Mouse (Mus musculus): ENCODE results near the gene Tle6. TPM values are rescaled to one million over a fixed set of nuclear protein-coding genes. Genes with fewer than 3 reads are reported as not detected.
"Not testable (repeated sequence)": the region's sequence is repeated elsewhere in the genome, so short reads cannot be mapped to it uniquely, and the experiment has no call there.

Tle6 gene
- polyA plus RNA-seq, 1 experiment from 2014 or later = 3.5 TPM

DNA sequence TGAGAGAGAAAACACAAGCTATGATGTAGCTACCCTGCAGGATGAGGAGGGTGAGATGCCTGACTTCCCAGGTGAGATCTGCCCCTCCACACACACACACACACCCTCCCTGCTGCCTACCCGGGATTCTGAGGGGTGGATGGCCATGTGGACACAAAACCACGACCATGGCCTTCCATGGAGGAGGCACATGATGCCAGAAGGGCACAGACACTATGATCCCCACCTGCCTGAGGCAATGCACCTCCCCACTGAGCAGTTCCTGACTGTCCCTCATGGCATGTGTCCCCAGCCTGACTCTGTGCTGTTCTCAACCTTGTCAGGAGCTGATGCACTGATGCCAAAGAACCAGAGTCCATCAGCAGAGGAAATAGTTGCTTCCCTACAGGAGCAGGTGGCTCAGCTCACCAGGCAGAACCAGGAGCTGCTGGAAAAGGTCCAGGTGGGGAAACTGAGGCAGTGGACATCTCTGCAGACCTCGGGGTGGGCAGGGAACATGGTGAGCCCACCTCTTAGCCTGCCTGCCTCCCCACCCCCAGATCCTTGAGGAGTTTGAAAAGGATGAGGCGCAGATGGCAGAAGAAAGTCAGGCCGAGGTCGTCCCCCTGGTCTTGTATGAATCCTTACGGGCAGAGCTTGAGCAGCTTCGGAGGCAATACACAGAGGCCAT, 41.2 kb upstream of the Tle6 start:
- Histone ChIP-seq H3K27me3 (replicated peaks; ENCODE audit: control insufficient read depth, insufficient read depth, low read length) (no peaks in the 10 kb centered on the region), H3K9me3 (ENCODE audit: control insufficient read depth, low read length) (no peaks in the 10 kb centered on the region), H3K36me3 (ENCODE audit: control insufficient read depth, insufficient read depth) (no peaks in the 10 kb centered on the region), H3K4me3 (replicated peaks; ENCODE audit: low read length) (no peak overlapping the region; the same call in 1 of the 2 replicates), H3K9ac (replicated peaks; ENCODE audit: low read depth, low read length) (peak overlapping the region; percentile 6; the same call in 1 of the 2 replicates), H3K4me1 (replicated peaks; ENCODE audit: control insufficient read depth, insufficient read depth, low read length) (peaks cover 25% of the 10 kb centered on the region), H3K27ac (ENCODE audit: low read length) (no peak overlapping the region), H3K4me2 (ENCODE audit: low read length) (peak overlapping the region; percentile 98; the same call in 1 of the 2 replicates)
- ATAC-seq = no peak
- WGBS = 83% methylated on average over 8 of the region's 8 CpGs

DNA sequence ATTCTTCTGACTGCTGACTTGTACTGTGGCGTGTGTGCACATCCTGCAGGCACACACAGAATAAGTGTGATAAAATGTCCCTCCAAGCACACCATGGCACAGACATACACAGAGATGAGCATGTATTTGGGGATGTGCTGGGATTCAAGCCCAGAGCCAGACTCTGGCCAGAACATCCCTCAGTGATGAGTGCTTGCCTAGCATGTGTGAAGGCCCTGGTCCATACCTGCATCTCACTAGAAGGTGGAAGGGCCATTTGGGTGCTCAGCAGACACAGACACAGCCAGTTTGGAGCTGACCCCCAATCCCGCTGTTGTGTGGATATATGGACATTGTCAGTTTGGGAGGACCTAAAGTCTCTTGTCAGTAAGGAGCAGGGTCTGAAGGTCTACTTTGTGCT, 40.7 kb upstream of the Tle6 start:
- 93% methylated on average over 2 of the region's 2 CpGs for WGBS
- Histone ChIP-seq H3K27ac (ENCODE audit: low read length) (no peak overlapping the region), H3K4me3 (replicated peaks; ENCODE audit: low read length) (no peak overlapping the region), H3K27me3 (replicated peaks; ENCODE audit: control insufficient read depth, insufficient read depth, low read length) (no peaks in the 10 kb centered on the region), H3K9me3 (ENCODE audit: control insufficient read depth, low read length) (no peaks in the 10 kb centered on the region), H3K36me3 (ENCODE audit: control insufficient read depth, insufficient read depth) (no peaks in the 10 kb centered on the region), H3K4me1 (replicated peaks; ENCODE audit: control insufficient read depth, insufficient read depth, low read length) (peaks cover 25% of the 10 kb centered on the region), H3K4me2 (ENCODE audit: low read length) (no peak overlapping the region), H3K9ac (replicated peaks; ENCODE audit: low read depth, low read length) (0 out of 2 replicates have a peak overlapping the region, but pooled peaks have one; percentile 2)
- ATAC-seq = no peak

DNA sequence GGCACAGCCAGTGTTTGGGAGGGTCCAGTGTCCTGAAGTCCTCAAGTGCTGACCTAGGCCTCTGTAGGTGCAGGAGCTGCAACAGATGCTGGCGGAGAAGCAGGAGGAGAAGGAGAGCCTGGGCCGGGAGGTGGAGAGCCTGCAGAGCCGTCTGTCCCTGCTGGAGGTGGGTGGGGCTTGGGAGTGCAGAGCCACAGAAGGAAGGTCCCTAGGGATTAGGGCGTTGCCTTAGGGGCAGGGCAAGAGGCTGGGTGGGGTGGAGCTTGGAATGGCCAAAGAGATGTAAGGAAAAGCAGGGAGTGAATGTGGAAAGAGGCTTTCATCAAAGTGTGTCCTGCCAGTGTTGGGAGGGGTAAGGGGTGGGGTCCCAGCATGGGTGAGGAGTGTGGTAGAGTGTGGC, 40.0 kb upstream of the Tle6 start:
- not testable (repeated sequence) for H3K4me2 ChIP-seq (ENCODE audit: low read length); H3K9me3 ChIP-seq (ENCODE audit: control insufficient read depth, low read length); H3K9ac ChIP-seq (replicated peaks; ENCODE audit: low read depth, low read length); H3K4me3 ChIP-seq (replicated peaks; ENCODE audit: low read length); H3K36me3 ChIP-seq (ENCODE audit: control insufficient read depth, insufficient read depth); H3K27ac ChIP-seq (ENCODE audit: low read length); H3K27me3 ChIP-seq (replicated peaks; ENCODE audit: control insufficient read depth, insufficient read depth, low read length); ATAC-seq
- 27% methylated on average over 3 of the region's 4 CpGs for WGBS
- H3K4me1 ChIP-seq (replicated peaks; ENCODE audit: control insufficient read depth, insufficient read depth, low read length) = peaks cover 25% of the 10 kb centered on the region

DNA sequence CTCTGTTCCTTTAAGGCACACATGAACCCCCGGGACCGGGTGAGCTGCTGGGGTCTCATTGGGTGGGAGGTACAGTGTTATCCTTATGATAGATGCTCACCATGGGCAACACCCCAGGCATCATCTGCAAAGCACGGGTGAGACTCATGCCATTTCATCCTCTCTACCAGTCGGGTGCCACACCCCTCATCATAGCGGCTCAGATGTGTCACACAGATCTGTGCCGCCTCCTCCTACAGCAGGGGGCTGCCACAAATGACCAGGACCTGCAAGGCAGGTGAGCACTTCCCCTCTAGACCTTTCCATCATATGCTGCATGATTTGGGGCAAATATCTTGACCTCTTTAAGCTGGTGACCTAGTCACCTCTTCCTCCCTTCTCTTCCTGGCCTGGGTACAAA, 37.2 kb upstream of the Tle6 start:
- Histone ChIP-seq H3K27me3 (replicated peaks; ENCODE audit: control insufficient read depth, insufficient read depth, low read length) (no peaks in the 10 kb centered on the region), H3K27ac (ENCODE audit: low read length) (no peak overlapping the region), H3K9ac (replicated peaks; ENCODE audit: low read depth, low read length) (no peak overlapping the region), H3K4me1 (replicated peaks; ENCODE audit: control insufficient read depth, insufficient read depth, low read length) (peaks cover 26% of the 10 kb centered on the region), H3K4me3 (replicated peaks; ENCODE audit: low read length) (no peak overlapping the region), H3K36me3 (ENCODE audit: control insufficient read depth, insufficient read depth) (no peaks in the 10 kb centered on the region), H3K4me2 (ENCODE audit: low read length) (no peak overlapping the region), H3K9me3 (ENCODE audit: control insufficient read depth, low read length) (no peaks in the 10 kb centered on the region)
- ATAC-seq = no peak
- 80% methylated on average over 6 of the region's 6 CpGs for WGBS

- H3K27me3 ChIP-seq (replicated peaks; ENCODE audit: control insufficient read depth, insufficient read depth, low read length) = no peaks in the 10 kb centered on the region
- no peak overlapping the region for H3K4me3 ChIP-seq (replicated peaks; ENCODE audit: low read length)
- peaks cover 8% of the 10 kb centered on the region for H3K4me1 ChIP-seq (replicated peaks; ENCODE audit: control insufficient read depth, insufficient read depth, low read length)
- no peak overlapping the region for H3K4me2 ChIP-seq (ENCODE audit: low read length)
- ATAC-seq = no peak
- H3K9ac ChIP-seq (replicated peaks; ENCODE audit: low read depth, low read length) = no peak overlapping the region
- no peaks in the 10 kb centered on the region for H3K9me3 ChIP-seq (ENCODE audit: control insufficient read depth, low read length)
- H3K27ac ChIP-seq (ENCODE audit: low read length) = no peak overlapping the region
- no peaks in the 10 kb centered on the region for H3K36me3 ChIP-seq (ENCODE audit: control insufficient read depth, insufficient read depth)
- WGBS = 12% methylated on average over 8 of the region's 8 CpGs
These were observed 35.5 kb upstream of the Tle6 start for GRCm38 (mm10) chr10:81636338-81636737.

- H3K4me2 ChIP-seq (ENCODE audit: low read length) = peak overlapping the region; percentile 60
- no peaks in the 10 kb centered on the region for H3K27me3 ChIP-seq (replicated peaks; ENCODE audit: control insufficient read depth, insufficient read depth, low read length)
- whole genome bisulfite sequencing = 3% methylated on average over 37 of the region's 37 CpGs
- no peaks in the 10 kb centered on the region for H3K36me3 ChIP-seq (ENCODE audit: control insufficient read depth, insufficient read depth)
- no peaks in the 10 kb centered on the region for H3K9me3 ChIP-seq (ENCODE audit: control insufficient read depth, low read length)
- no peak overlapping the region for H3K27ac ChIP-seq (ENCODE audit: low read length)
- H3K9ac ChIP-seq (replicated peaks; ENCODE audit: low read depth, low read length) = peak overlapping the region; percentile 56
- ATAC-seq = peak; percentile 90
- H3K4me3 ChIP-seq (replicated peaks; ENCODE audit: low read length) = peak overlapping the region; percentile 44
- peaks cover 6% of the 10 kb centered on the region; the same call in 1 of the 2 replicates for H3K4me1 ChIP-seq (replicated peaks; ENCODE audit: control insufficient read depth, insufficient read depth, low read length)
These were observed 32.6 kb upstream of the Tle6 start for GRCm38 (mm10) chr10:81633253-81634099.

GRCm38 (mm10) chr10:81628390-81628789, 27.5 kb upstream of the Tle6 start, which contains the start of gene Ankrd24:
Gene Ankrd24 (plus strand): TSS chr10:81628540.
- Histone ChIP-seq H3K9ac (replicated peaks; ENCODE audit: low read depth, low read length) (peak within 1 kb of the TSS; percentile 89), H3K4me2 (ENCODE audit: low read length) (peak within 1 kb of the TSS; percentile 91), H3K27ac (ENCODE audit: low read length) (peak within 1 kb of the TSS; percentile 91), H3K4me3 (replicated peaks; ENCODE audit: low read length) (peak within 1 kb of the TSS; percentile 88), H3K36me3 (ENCODE audit: control insufficient read depth, insufficient read depth) (peaks cover 4% of the 10 kb centered on the region; the same call in 1 of the 2 replicates), H3K4me1 (replicated peaks; ENCODE audit: control insufficient read depth, insufficient read depth, low read length) (peaks cover 19% of the 10 kb centered on the region), H3K27me3 (replicated peaks; ENCODE audit: control insufficient read depth, insufficient read depth, low read length) (no peaks in the 10 kb centered on the region), H3K9me3 (ENCODE audit: control insufficient read depth, low read length) (no peaks in the 10 kb centered on the region)
- ATAC-seq = peak; percentile 0; the same call in 1 of the 2 replicates
- WGBS = 88% methylated on average over 16 of the region's 16 CpGs

DNA sequence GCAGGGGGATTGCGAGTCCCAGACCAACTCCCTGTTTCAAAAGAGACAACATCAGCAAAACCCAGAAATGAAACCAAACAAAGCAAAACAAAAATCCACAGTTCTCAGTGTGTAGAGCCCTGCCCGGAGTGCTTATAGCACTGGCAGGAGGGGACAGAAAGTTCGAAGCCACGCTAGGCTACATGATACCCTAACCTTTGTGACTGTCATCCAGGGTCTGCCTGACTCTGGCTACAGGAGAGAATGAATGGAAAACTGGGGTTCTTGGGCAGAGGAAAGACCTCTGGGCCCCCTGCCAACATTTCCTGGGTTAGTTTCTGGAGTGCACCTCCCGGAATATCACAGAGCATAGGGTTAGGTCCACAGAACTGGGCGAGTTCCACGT, 27.0 kb upstream of the Tle6 start:
- H3K4me1 ChIP-seq (replicated peaks; ENCODE audit: control insufficient read depth, insufficient read depth, low read length) = peaks cover 18% of the 10 kb centered on the region
- ATAC-seq = peak; percentile 39
- H3K27ac ChIP-seq (ENCODE audit: low read length) = peak overlapping the region; percentile 91
- H3K9me3 ChIP-seq (ENCODE audit: control insufficient read depth, low read length) = no peaks in the 10 kb centered on the region
- H3K4me2 ChIP-seq (ENCODE audit: low read length) = peak overlapping the region; percentile 91
- H3K4me3 ChIP-seq (replicated peaks; ENCODE audit: low read length) = peak overlapping the region; percentile 88
- peak overlapping the region; percentile 89 for H3K9ac ChIP-seq (replicated peaks; ENCODE audit: low read depth, low read length)
- 62% methylated on average over 7 of the region's 7 CpGs for WGBS
- peaks cover 4% of the 10 kb centered on the region; the same call in 1 of the 2 replicates for H3K36me3 ChIP-seq (ENCODE audit: control insufficient read depth, insufficient read depth)
- H3K27me3 ChIP-seq (replicated peaks; ENCODE audit: control insufficient read depth, insufficient read depth, low read length) = no peaks in the 10 kb centered on the region

Measured in forebrain, embryonic 16.5 days (tissue).